Mouse (Mus musculus) left cerebral cortex, postnatal 4 days (tissue): ENCODE results near the gene Lyrm9. TPM values are rescaled to one million over a fixed set of nuclear protein-coding genes. Genes with fewer than 3 reads are reported as not detected.

Source experiments
- DNase-seq: peaks from one replicate; pipeline ENCODE4 v3.0.0-alpha.2; 2022
- intact Hi-C: fragments of 180-260 bp; cut with DNase I; formaldehyde crosslinking; loops from one replicate; pipeline ENCODE4 v1.15.1; 2025
- total RNA-seq, 2 experiments: library from RNA; stranded (reverse); gene quantifications; 2 replicates each; pipeline ENCODE4 v1.2.3; 2021

Lyrm9 gene
- total RNA-seq, 2 experiments from 2014 or later: 28.0 to 36.5 TPM

GRCm38 (mm10) chr11:78809398-78809797 lies 17.0 kb upstream of the Lyrm9 start:
- DNase-seq: no peak
- intact Hi-C loops: no loop called here

- peak; percentile 81 for DNase-seq
- intact Hi-C loops: no loop called here
Observed at GRCm38 (mm10) chr11:78814461-78814941, 11.9 kb upstream of the Lyrm9 start.

DNA sequence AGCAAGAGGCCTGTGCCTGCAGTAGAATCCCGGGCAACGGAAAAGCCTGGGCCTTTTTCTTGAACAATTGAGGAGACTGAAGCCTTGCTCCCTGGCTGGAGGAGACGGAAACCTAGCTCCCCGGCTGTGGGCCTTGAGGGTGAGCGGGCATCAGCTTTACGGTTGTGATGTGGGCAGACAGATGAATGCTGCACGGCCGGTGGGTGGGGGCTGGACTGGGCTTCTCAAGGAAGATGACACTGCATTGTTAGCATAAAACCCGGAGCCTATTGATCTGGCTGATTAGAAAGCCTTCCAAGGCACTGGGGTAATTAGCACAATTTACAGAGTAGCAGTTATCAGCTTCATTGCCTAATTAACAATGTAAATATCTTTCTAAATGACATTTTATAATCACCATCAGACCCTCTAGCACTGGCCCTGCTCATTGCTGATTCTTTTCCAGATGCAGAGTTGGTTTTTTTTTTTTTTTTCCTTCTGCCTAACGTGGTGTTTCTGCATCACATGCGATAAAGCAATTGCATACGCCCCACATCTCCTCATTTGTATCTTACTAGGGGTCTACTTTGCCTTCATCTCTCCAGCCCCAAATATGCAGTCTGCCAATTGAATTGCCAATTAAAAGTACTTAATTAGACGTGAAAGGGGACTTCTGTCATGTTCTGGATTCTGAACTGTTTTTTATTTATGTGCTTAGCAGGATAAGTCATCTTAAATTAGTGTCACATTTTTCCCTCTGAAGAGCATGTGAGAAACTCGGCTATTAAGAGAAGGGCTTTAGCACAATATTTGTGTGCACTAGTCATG lies 10.2 kb upstream of the Lyrm9 start:
- peak; percentile 29 for DNase-seq
- intact Hi-C loops: no loop called here

DNA sequence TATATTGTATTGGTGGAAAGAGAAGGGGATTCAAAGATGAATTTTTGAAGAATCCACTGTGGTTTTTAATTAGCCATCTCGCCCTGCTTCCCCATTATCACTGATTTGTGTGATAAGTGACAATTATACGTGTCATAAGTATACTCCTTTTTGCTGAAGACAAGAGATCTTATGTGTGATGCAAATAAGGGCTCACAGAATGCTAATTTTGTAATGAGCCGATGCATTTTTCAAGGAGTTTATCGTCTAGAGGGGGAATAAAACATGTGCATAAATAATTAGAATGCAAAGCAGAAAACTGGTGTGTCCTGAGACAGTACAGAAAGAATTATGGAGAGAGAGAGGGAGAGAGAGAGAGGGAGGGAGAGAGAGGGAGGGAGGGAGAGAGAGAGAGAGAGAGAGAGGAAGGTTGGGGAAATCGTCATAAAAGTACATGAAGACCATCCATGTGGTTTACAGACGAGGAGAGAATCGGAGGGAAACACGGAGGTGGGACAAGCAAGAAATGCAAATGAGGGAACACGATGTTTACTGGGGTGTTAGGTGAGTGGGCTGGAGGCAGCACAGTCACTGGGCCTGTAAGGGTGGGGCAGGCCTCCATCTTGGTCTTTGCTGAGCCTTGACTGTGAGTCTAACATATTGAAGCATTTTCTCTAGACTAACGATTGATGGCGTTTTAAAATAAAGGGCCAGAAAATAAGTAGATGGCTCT lies 8.9 kb upstream of the Lyrm9 start:
- DNase-seq: no peak
- intact Hi-C loops: no loop called here

- intact Hi-C loops: loop anchor here (10.0 kb wide), 1 partner anchor 126 kb away; the partner anchor contains the start of gene Nlk
- DNase-seq: no peak
Observed at GRCm38 (mm10) chr11:78820337-78821000, 5.9 kb upstream of the Lyrm9 start.

- peak; percentile 66 for DNase-seq
- intact Hi-C loops: loop anchor here (10.0 kb wide), 1 partner anchor 128 kb away; the partner anchor contains the start of gene Nlk
Observed at GRCm38 (mm10) chr11:78822792-78823498, 3.4 kb upstream of the Lyrm9 start.

DNA sequence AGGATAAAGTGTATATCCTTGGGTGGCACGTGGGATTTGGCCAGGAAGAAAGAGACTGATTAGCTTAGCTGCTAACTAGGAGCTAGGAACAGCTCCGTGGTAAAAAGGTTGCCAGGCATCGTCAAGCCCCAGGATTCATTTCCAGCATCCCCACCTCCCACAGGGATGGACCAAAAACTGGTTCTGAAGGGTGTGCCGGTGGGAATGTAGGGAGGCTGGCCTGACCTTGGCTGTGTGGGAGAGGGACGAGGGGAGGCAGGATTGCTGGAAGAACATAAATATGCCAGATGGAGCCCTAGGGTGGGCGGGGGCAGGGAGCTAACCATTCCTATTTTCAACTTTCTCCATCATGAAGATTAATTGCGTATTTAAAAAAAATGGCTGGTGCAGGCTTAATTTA lies 1.2 kb downstream of the Lyrm9 start:
- intact Hi-C loops: loop anchor here (5.0 to 10.0 kb wide), 3 partner anchors 70 to 280 kb away; partner anchors contain the start of gene Nlk
- peak; percentile 27 for DNase-seq

DNA sequence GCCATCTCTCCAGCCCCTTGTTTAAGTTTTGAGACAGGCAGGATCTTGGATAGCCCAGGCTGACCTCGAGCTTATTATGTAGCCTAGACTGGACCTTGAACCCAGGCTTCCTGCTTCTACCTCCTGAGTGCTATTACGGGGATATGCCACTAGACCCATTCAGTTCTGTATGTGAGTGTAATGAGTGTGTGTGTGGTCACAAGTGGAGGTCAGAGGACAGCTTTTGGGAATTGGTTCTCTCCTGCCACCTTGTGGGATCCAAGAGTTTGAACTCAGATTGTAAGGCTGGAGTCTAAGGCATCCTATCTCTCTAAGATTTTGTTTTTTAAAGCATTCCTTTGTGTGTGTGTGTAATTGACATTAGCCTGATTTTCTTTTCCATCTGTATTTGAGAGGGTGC lies 2.0 kb downstream of the Lyrm9 start:
- DNase-seq: peak; percentile 28
- intact Hi-C loops: loop anchor here (5.0 to 10.0 kb wide), 3 partner anchors 71 to 281 kb away; partner anchors contain the start of gene Nlk

GRCm38 (mm10) chr11:78829373-78829772 lies 3.0 kb downstream of the Lyrm9 start:
- intact Hi-C loops: loop anchor here (5.0 to 10.0 kb wide), 3 partner anchors 72 to 282 kb away; partner anchors contain the start of gene Nlk
- DNase-seq: no peak

DNA sequence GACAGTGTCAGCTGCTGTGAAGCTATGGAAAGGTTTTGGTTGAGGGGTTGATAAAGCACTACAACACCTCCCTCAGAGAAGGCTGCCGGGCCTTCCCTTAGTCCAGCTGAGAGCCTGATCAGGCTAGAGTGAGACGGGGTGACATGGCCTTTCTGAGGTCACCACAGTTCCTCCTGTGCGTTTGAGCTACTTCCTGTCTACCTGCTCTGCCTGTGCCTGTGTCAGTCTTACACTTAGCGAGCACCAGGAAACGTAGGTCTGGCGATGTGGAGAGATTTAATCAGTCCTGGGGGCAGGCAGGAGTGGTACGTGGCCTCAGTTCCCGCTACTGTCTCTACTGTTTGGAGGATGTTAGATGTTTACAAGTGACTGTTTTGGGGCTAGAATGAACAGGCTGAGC lies 3.8 kb downstream of the Lyrm9 start:
- no peak for DNase-seq
- intact Hi-C loops: no loop called here

GRCm38 (mm10) chr11:78831716-78832115 lies 5.3 kb downstream of the Lyrm9 start:
- intact Hi-C loops: no loop called here
- peak; percentile 36 for DNase-seq

GRCm38 (mm10) chr11:78832117-78832726 lies 5.8 kb downstream of the Lyrm9 start:
- intact Hi-C loops: no loop called here
- no peak for DNase-seq

DNA sequence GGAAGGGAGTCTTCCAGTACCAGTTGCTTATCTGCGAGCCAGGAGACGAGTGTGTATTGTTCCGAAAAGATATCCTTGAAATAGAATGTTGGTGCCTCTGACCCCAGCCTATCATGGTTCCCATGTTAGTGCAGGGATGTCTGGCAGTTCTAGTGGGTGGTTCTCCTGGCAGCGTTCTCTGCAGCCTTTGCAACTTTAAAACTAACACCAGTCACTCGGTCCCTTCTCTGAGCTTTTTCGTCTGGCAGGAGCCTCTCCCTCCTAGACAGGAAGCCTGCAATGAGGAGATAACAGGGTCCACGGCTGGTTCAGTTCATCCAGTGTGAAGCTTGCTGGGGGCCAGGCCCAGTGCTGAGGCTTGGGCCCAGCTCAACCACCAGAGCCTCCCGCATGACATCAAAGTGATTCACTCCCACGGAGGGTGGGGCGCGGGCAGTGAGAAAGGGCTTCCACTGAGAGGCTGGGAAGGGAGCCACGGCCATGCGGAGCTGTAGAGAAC lies 6.5 kb downstream of the Lyrm9 start:
- intact Hi-C loops: no loop called here
- DNase-seq: no peak

DNA sequence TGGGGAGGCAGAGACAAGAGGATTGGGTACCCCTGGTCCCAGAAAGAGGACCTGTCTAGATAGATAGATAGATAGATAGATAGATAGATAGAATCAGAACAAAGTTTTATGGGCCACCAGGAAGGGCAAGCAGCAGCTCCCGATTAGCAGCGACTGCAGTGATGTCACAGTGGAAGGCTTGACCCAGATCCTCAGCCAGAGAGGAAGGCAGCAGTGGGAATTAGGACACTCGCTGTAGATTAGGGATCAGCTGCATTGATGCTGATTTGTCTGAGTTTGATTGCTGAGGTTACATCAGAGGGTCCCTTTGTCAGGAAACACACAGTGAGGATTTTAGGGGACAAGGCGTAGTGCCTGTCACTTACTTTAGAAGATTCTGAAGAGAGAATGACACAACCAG lies 10.1 kb downstream of the Lyrm9 start:
- no peak for DNase-seq
- intact Hi-C loops: no loop called here

DNA sequence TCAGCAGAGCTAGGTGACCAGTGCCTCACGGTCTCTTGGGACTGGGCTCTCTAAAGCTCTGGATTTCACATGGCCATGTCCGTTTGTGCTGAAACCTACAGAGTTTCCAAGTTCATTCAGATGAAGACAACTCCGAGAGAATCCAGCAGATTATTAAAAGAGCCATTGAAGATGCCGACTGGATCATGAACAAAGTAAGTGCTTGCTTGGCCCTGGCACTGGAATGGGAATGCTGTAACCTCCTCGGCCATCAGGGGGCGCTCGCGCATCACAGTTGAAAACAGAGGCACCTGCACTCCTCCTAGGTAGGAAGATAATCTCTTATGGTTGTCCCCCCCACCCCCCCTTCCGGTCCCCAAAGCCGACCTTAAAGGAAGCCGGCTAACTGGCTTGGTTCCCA lies 11.6 kb downstream of the Lyrm9 start:
- peak; percentile 62 for DNase-seq
- intact Hi-C loops: no loop called here

DNA sequence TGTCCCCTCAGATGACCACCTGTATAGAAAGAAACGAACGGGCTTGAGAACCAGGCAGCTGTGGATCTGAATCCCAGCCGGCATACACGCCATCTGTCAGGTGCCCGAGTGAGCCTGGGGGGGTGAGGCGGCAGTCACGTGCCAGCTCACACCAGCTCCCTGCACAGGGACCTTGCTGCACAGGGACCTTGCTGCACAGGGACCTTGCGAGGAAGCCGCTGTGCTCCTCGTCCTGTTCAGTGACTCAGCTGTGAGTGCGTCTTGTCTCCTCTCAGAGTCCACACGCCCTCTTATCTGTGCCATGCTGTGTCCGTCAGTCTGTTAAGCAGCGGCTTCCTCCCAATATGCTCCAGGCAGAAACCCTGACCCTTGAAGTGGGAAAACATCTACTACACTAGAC lies 13.1 kb downstream of the Lyrm9 start:
- intact Hi-C loops: no loop called here
- DNase-seq: peak; percentile 28

DNA sequence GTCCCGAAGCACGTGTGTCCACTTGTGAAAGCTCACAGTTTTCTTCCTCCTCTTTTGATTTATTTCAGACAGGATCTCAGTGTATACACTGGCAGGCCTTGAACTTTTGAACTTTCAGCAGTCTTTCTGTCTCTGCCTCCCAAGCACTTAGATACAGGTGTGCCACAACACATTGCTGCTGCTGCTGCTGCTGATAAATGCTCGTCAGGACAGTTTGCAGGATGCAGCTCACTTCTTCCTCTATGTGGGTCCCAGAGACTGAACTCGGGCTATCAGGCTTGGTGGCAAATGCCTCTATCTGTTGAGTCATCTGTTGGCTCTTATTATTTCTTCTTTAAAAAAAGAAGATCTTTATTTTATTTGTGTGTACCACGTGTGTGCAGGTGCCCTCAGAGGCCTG lies 13.8 kb downstream of the Lyrm9 start:
- intact Hi-C loops: no loop called here
- no peak for DNase-seq

DNA sequence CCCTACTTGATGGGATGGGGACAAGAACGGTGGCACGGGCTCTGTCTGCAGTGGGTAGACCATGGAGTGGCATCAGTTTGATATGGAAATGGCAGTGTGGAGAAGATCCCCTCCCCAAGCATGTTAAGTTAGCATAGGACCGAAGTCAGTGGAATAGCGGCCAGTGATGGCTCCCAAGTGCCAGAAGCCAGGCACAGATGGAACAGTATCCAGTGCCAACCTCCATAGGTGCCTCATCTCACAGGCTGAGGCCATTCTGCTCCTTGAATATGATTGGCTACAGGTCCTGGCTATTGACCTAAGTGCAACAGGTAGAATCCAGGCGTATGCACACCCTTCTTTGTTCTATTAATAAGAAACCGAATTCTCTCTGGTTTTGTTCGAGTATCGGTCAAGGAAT lies 15.6 kb downstream of the Lyrm9 start:
- no peak for DNase-seq
- intact Hi-C loops: no loop called here

- no peak for DNase-seq
- intact Hi-C loops: no loop called here
Observed at GRCm38 (mm10) chr11:78846620-78847019, 20.2 kb downstream of the Lyrm9 start.
